Mouse (Mus musculus) CH12.LX (cell line): ENCODE measurements around the gene Tox2. TPM values are rescaled to one million over a fixed set of nuclear protein-coding genes. Genes with fewer than 3 reads are reported as not detected.

Experiments
- DNase-seq: peaks from one replicate; pipeline ENCODE4 v3.0.0-alpha.2; 2013; ENCODE audit errors: extremely low read depth
- H3K27ac ChIP-seq: 2 replicates; pipeline ENCODE4 v1.5.1; 2012; ENCODE audit warnings: low read depth, mild to moderate bottlenecking, control low read depth, moderate library complexity; ENCODE audit not compliant: insufficient read depth
- H3K27me3 ChIP-seq: replicated peaks from 2 replicates; pipeline ENCODE3; 2012; ENCODE audit warnings: inconsistent platforms
- H3K36me3 ChIP-seq, 2 experiments: replicated peaks in 1 of 2; 2 replicates each; pipeline versions ENCODE3 to v1.6.1; 2012; ENCODE audit warnings: inconsistent platforms in 1 of 2, low read length in 1 of 2, mild to moderate bottlenecking in 1 of 2, mixed read lengths in 1 of 2, moderate library complexity in 1 of 2; ENCODE audit not compliant: control insufficient read depth in 1 of 2, insufficient read depth in 1 of 2
- H3K4me1 ChIP-seq, 2 experiments: 2 replicates each; pipeline ENCODE4 v1.6.1; 2012; ENCODE audit warnings: inconsistent platforms in 1 of 2, moderate library complexity in 1 of 2; ENCODE audit not compliant: insufficient read depth in 2 of 2, control insufficient read depth in 1 of 2
- H3K4me2 ChIP-seq: 2 replicates; pipeline ENCODE4 v1.6.1; 2012; ENCODE audit warnings: low read depth, mild to moderate bottlenecking, control low read depth; ENCODE audit not compliant: poor library complexity, insufficient read depth, severe bottlenecking
- H3K4me3 ChIP-seq, 3 experiments: fragments of 150-350 bp in 1 of 3; sonication (generic) in 1 of 3; replicated peaks in 1 of 3; 2 replicates each; pipeline versions ENCODE3 to v1.5.1; 2011 to 2012; ENCODE audit warnings: low read depth in 2 of 3, low read length in 2 of 3, mild to moderate bottlenecking in 2 of 3, moderate library complexity in 2 of 3, control low read depth in 1 of 3, improper control_type of control experiment in 1 of 3, inconsistent platforms in 1 of 3, mixed read lengths in 1 of 3; ENCODE audit not compliant: poor library complexity in 1 of 3
- H3K79me2 ChIP-seq: replicated peaks from 2 replicates; pipeline ENCODE4 v1.6.1; 2012; ENCODE audit warnings: mild to moderate bottlenecking, moderate library complexity; ENCODE audit not compliant: control insufficient read depth, poor library complexity, insufficient read depth, severe bottlenecking; ENCODE audit errors: extremely low read depth
- H3K9ac ChIP-seq: 2 replicates; pipeline ENCODE4 v1.6.1; 2012; ENCODE audit warnings: low read depth, mild to moderate bottlenecking, control low read depth, moderate library complexity; ENCODE audit not compliant: insufficient read depth
- H3K9me3 ChIP-seq: replicated peaks from 2 replicates; pipeline ENCODE3; 2012; ENCODE audit warnings: low read length, inconsistent platforms, mixed read lengths
- CHD1 ChIP-seq: IDR thresholded peaks from 2 replicates; pipeline ENCODE4 v1.6.1; 2012; ENCODE audit warnings: low read depth, low read length, improper control_type of control experiment, inconsistent platforms
- CTCF ChIP-seq, 2 experiments: IDR thresholded peaks in 1 of 2; conservative IDR thresholded peaks in 1 of 2; 2 replicates each; pipeline ENCODE4 v1.5.1; 2011 to 2012; ENCODE audit warnings: low read depth in 2 of 2, low read length in 2 of 2, improper control_type of control experiment in 1 of 2, inconsistent platforms in 1 of 2, mild to moderate bottlenecking in 1 of 2, moderate library complexity in 1 of 2
- E2F4 ChIP-seq: IDR thresholded peaks from 2 replicates; pipeline ENCODE4 v1.6.1; 2011; ENCODE audit warnings: low read depth, low read length, improper control_type of control experiment; ENCODE audit not compliant: insufficient replicate concordance
- ELF1 ChIP-seq: IDR thresholded peaks from 2 replicates; pipeline ENCODE4 v1.6.1; 2014; ENCODE audit warnings: low read depth, mild to moderate bottlenecking, inconsistent platforms, low read length, improper control_type of control experiment
- EP300 ChIP-seq: IDR thresholded peaks from 2 replicates; pipeline ENCODE4 v1.6.1; 2011; ENCODE audit warnings: low read length, improper control_type of control experiment
- GABPA ChIP-seq: IDR thresholded peaks from 2 replicates; pipeline ENCODE4 v1.6.1; 2012; ENCODE audit warnings: low read depth, low read length, improper control_type of control experiment, inconsistent platforms; ENCODE audit not compliant: insufficient replicate concordance
- HCFC1 ChIP-seq: IDR thresholded peaks from 2 replicates; pipeline ENCODE4 v1.6.1; 2012; ENCODE audit warnings: low read depth, mild to moderate bottlenecking, inconsistent platforms, low read length, improper control_type of control experiment
- JUN ChIP-seq: IDR thresholded peaks from 2 replicates; pipeline ENCODE4 v1.6.1; 2011; ENCODE audit warnings: low read depth, mild to moderate bottlenecking, low read length, improper control_type of control experiment, moderate library complexity; ENCODE audit not compliant: insufficient read depth
- KAT2A ChIP-seq: IDR thresholded peaks from 2 replicates; pipeline ENCODE4 v1.6.1; 2012; ENCODE audit warnings: low read length, improper control_type of control experiment, inconsistent platforms; ENCODE audit not compliant: insufficient replicate concordance
- MAZ ChIP-seq: IDR thresholded peaks from 2 replicates; pipeline ENCODE4 v1.6.1; 2012; ENCODE audit warnings: low read depth, mild to moderate bottlenecking, inconsistent platforms, low read length, improper control_type of control experiment, moderate library complexity
- MEF2A ChIP-seq: IDR thresholded peaks from 2 replicates; pipeline ENCODE4 v1.6.1; 2014; ENCODE audit warnings: low read depth, mild to moderate bottlenecking, inconsistent platforms, low read length, improper control_type of control experiment, borderline replicate concordance
- MXI1 ChIP-seq: IDR thresholded peaks from 2 replicates; pipeline ENCODE4 v1.6.1; 2011; ENCODE audit warnings: mild to moderate bottlenecking, low read depth, low read length, improper control_type of control experiment
- MYC ChIP-seq: IDR thresholded peaks from 2 replicates; pipeline ENCODE4 v1.6.1; 2011; ENCODE audit warnings: low read depth, mild to moderate bottlenecking, improper control_type of control experiment, low read length
- PAX5 ChIP-seq: IDR thresholded peaks from 2 replicates; pipeline ENCODE4 v1.6.1; 2012; ENCODE audit warnings: low read length, inconsistent platforms, mixed read lengths
- POLR2AphosphoS2 ChIP-seq: IDR thresholded peaks from 2 replicates; pipeline ENCODE4 v1.6.1; 2011; ENCODE audit warnings: low read depth, low read length, improper control_type of control experiment
- RAD21 ChIP-seq: IDR thresholded peaks from 2 replicates; pipeline ENCODE4 v1.6.1; 2011; ENCODE audit warnings: low read depth, mild to moderate bottlenecking, low read length, improper control_type of control experiment, moderate library complexity
- RCOR1 ChIP-seq: conservative IDR thresholded peaks from 2 replicates; pipeline ENCODE4 v1.6.1; 2012; ENCODE audit warnings: low read depth, mild to moderate bottlenecking, inconsistent platforms, low read length, improper control_type of control experiment
- SIN3A ChIP-seq: IDR thresholded peaks from 2 replicates; pipeline ENCODE4 v1.6.1; 2012; ENCODE audit warnings: low read length, improper control_type of control experiment, inconsistent platforms
- TCF12 ChIP-seq: IDR thresholded peaks from 2 replicates; pipeline ENCODE4 v1.6.1; 2014; ENCODE audit warnings: low read depth, mild to moderate bottlenecking, inconsistent platforms, low read length, improper control_type of control experiment
- UBTF ChIP-seq: IDR thresholded peaks from 2 replicates; pipeline ENCODE4 v1.6.1; 2012; ENCODE audit warnings: low read depth, mild to moderate bottlenecking, inconsistent platforms, low read length, improper control_type of control experiment, moderate library complexity
- ZMIZ1 ChIP-seq: IDR thresholded peaks from 2 replicates; pipeline ENCODE4 v1.6.1; 2012; ENCODE audit warnings: low read depth, mild to moderate bottlenecking, inconsistent platforms, low read length, improper control_type of control experiment
- ZNF384 ChIP-seq: IDR thresholded peaks from 2 replicates; pipeline ENCODE4 v1.6.1; 2012; ENCODE audit warnings: low read depth, low read length, improper control_type of control experiment, inconsistent platforms
- dilution Hi-C: fragments of 300-500 bp; cut with MboI; formaldehyde crosslinking; loops from 2 replicates; pipeline ENCODE4 v1.14.3; 2020; ENCODE audit warnings: low sequenced_read_pairs; ENCODE audit not compliant: extremely low pct_unique_long_range_greater_than_20kb, extremely low pct_ligation_motif_present
- in situ Hi-C: fragments of 300-500 bp; cut with MboI; formaldehyde crosslinking; loops from 3 replicates; pipeline ENCODE4 v1.14.3; 2019; ENCODE audit warnings: low sequenced_read_pairs, low pct_ligation_motif_present, low pct_unique_long_range_greater_than_20kb, mixed read lengths
- polyA plus RNA-seq: library from polyadenylated mRNA; unstranded; fragments of >175 nt; gene quantifications from 2 replicates; pipeline ENCODE4 v1.2.1, GENCODE M21; 2012; ENCODE audit warnings: low read depth; ENCODE audit not compliant: insufficient read length
- total RNA-seq, 2 experiments: library from RNA; depleted of rRNA; stranded (reverse); fragments of 300-350 nt in 1 of 2; fragments of >200 nt in 1 of 2; gene quantifications; 2 replicates each; pipeline ENCODE4 v1.2.3; 2012 to 2014

The Tox2 gene
- total RNA-seq (2012; rRNA removed): not detected in 2 replicates
- total RNA-seq (2014; rRNA removed): not detected in 2 replicates
- not detected in 2 replicates for polyA plus RNA-seq

GRCm38 (mm10) chr2:163202884-163203634, at the start of gene Tox2:
Gene Tox2 (plus strand): TSS chr2:163203125.
- Histone ChIP-seq H3K4me1 (no peaks in the 10 kb centered on the region), H3K9me3 (peaks cover 48% of the 10 kb centered on the region), H3K79me2 (no peaks in the 10 kb centered on the region), H3K4me2 (no peak within 1 kb of the TSS), H3K36me3 (no peaks in the 10 kb centered on the region), H3K27ac (no peak within 1 kb of the TSS), H3K4me3 (no peak within 1 kb of the TSS)
- DNase-seq: no peak
- in situ Hi-C loops: no loop called here
- dilution Hi-C loops: no loop called here
- no peak for TF ChIP-seq ELF1
- no peak for TF ChIP-seq MAZ
- TF ChIP-seq ZNF384: no peak
- no peak for TF ChIP-seq KAT2A
- no peak for TF ChIP-seq POLR2AphosphoS2
- no peak for TF ChIP-seq MEF2A
- no peak for TF ChIP-seq E2F4
- no peak for TF ChIP-seq PAX5
- no peak for TF ChIP-seq TCF12
- no peak for TF ChIP-seq MYC
- no peak for TF ChIP-seq UBTF
- TF ChIP-seq SIN3A: no peak
- no peak for TF ChIP-seq JUN
- TF ChIP-seq RCOR1: no peak
- TF ChIP-seq, all 38 proteins: peak for 0
- peaks cover 13% of the 10 kb centered on the region for H3K27me3 ChIP-seq
- H3K9ac ChIP-seq: no peak within 1 kb of the TSS

GRCm38 (mm10) chr2:163154673-163155072, 48.3 kb upstream of the Tox2 start:
- Histone ChIP-seq H3K9me3 (peaks cover 6% of the 10 kb centered on the region), H3K27me3 (peaks cover 45% of the 10 kb centered on the region), H3K27ac (no peak overlapping the region), H3K4me2 (no peak overlapping the region), H3K4me3 (no peak overlapping the region), H3K9ac (no peak overlapping the region), H3K4me1 (no peaks in the 10 kb centered on the region), H3K36me3 (no peaks in the 10 kb centered on the region), H3K79me2 (no peaks in the 10 kb centered on the region)
- no peak for TF ChIP-seq CTCF (conservative IDR thresholded peaks at IDR 0.05 in 1 of 2, IDR thresholded peaks at IDR 0.05 in 1 of 2; ENCODE audit: low read depth in 2 of 2, low read length in 2 of 2)
- no peak for TF ChIP-seq TCF12
- no peak for TF ChIP-seq KAT2A
- no peak for TF ChIP-seq HCFC1
- no peak for TF ChIP-seq EP300
- TF ChIP-seq MYC: no peak
- TF ChIP-seq CHD1: no peak
- no peak for TF ChIP-seq ELF1
- TF ChIP-seq RAD21: no peak
- no peak for TF ChIP-seq E2F4
- TF ChIP-seq MXI1: no peak
- TF ChIP-seq ZMIZ1: no peak
- no peak for TF ChIP-seq MAZ
- TF ChIP-seq GABPA: no peak
- dilution Hi-C loops: no loop called here
- in situ Hi-C loops: no loop called here
- DNase-seq: no peak
